Mouse (Mus musculus) MEL (cell line): ENCODE data around the gene Best3. TPM values are rescaled to one million over a fixed set of nuclear protein-coding genes. Genes with fewer than 3 reads are reported as not detected.

ENCODE experiments used
- DNase-seq: peaks from one replicate; pipeline ENCODE4 v3.0.0; 2011; ENCODE audit warnings: low read depth, low spot score
- H3K27ac ChIP-seq: 2 replicates; pipeline ENCODE4 v1.5.1; 2012; ENCODE audit warnings: low read depth, mild to moderate bottlenecking, control low read depth, low read length, moderate library complexity; ENCODE audit not compliant: control insufficient read depth
- H3K27me3 ChIP-seq, 2 experiments: fragments of 150-350 bp in 1 of 2; sonication (generic) in 1 of 2; 2 replicates each; pipeline ENCODE4 v1.6.1; 2012; ENCODE audit warnings: low read length in 2 of 2, mild to moderate bottlenecking in 2 of 2, improper control_type of control experiment in 1 of 2, moderate library complexity in 1 of 2; ENCODE audit not compliant: insufficient read depth in 2 of 2, control insufficient read depth in 1 of 2
- H3K36me3 ChIP-seq, 2 experiments: 2 replicates each; pipeline ENCODE4 v1.6.1; 2012 to 2014; ENCODE audit warnings: low read length in 2 of 2, improper control_type of control experiment in 1 of 2, inconsistent platforms in 1 of 2, mild to moderate bottlenecking in 1 of 2; ENCODE audit not compliant: insufficient read depth in 2 of 2, control insufficient read depth in 1 of 2
- H3K4me1 ChIP-seq, 2 experiments: fragments of 150-350 bp in 1 of 2; sonication (generic) in 1 of 2; 2 replicates each; pipeline ENCODE4 v1.6.1; 2012; ENCODE audit warnings: low read length in 2 of 2, improper control_type of control experiment in 1 of 2, mild to moderate bottlenecking in 1 of 2; ENCODE audit not compliant: insufficient read depth in 2 of 2, control insufficient read depth in 1 of 2
- H3K4me3 ChIP-seq, 2 experiments: fragments of 150-350 bp in 1 of 2; sonication (generic) in 1 of 2; 2 replicates each; pipeline ENCODE4 v1.5.1; 2012; ENCODE audit warnings: low read depth in 2 of 2, low read length in 2 of 2, mild to moderate bottlenecking in 2 of 2, moderate library complexity in 2 of 2, control low read depth in 1 of 2, improper control_type of control experiment in 1 of 2; ENCODE audit not compliant: control insufficient read depth in 1 of 2, insufficient read depth in 1 of 2
- H3K79me2 ChIP-seq: 2 replicates; pipeline ENCODE4 v1.6.1; 2012; ENCODE audit warnings: mild to moderate bottlenecking, low read length, moderate library complexity; ENCODE audit not compliant: control insufficient read depth, poor library complexity, insufficient read depth
- H3K9ac ChIP-seq: 2 replicates; pipeline ENCODE4 v1.6.1; 2012; ENCODE audit warnings: low read depth, mild to moderate bottlenecking, control low read depth, low read length, moderate library complexity; ENCODE audit not compliant: control insufficient read depth, poor library complexity, severe bottlenecking
- H3K9me3 ChIP-seq: fragments of 150-350 bp; sonication (generic); replicated peaks from 2 replicates; pipeline ENCODE4 v1.6.1; 2012; ENCODE audit warnings: mild to moderate bottlenecking, low read length, improper control_type of control experiment, moderate library complexity; ENCODE audit not compliant: insufficient read depth
- CHD2 ChIP-seq: IDR thresholded peaks from 2 replicates; pipeline ENCODE4 v1.6.1; 2011; ENCODE audit warnings: low read length, improper control_type of control experiment
- E2F4 ChIP-seq: IDR thresholded peaks from 2 replicates; pipeline ENCODE4 v1.6.1; 2011; ENCODE audit warnings: low read depth, low read length, improper control_type of control experiment, borderline replicate concordance
- EP300 ChIP-seq, 2 experiments: IDR thresholded peaks; 2 replicates each; pipeline ENCODE4 v1.6.1; 2011; ENCODE audit warnings: improper control_type of control experiment in 2 of 2, low read length in 2 of 2, low read depth in 1 of 2, mild to moderate bottlenecking in 1 of 2
- ETS1 ChIP-seq: IDR thresholded peaks from 2 replicates; pipeline ENCODE4 v1.6.1; 2012; ENCODE audit warnings: low read depth, mild to moderate bottlenecking, inconsistent platforms, low read length, improper control_type of control experiment, moderate library complexity
- HCFC1 ChIP-seq: IDR thresholded peaks from 2 replicates; pipeline ENCODE4 v1.6.1; 2012; ENCODE audit warnings: low read depth, mild to moderate bottlenecking, inconsistent platforms, low read length, improper control_type of control experiment, moderate library complexity
- JUND ChIP-seq: IDR thresholded peaks from 2 replicates; pipeline ENCODE4 v1.6.1; 2011; ENCODE audit warnings: low read depth, mild to moderate bottlenecking, improper control_type of control experiment, low read length
- MAFK ChIP-seq: IDR thresholded peaks from 2 replicates; pipeline ENCODE4 v1.6.1; 2011; ENCODE audit warnings: low read depth, mild to moderate bottlenecking, low read length, improper control_type of control experiment, borderline replicate concordance
- MAX ChIP-seq: IDR thresholded peaks from 2 replicates; pipeline ENCODE4 v1.6.1; 2011; ENCODE audit warnings: low read length, improper control_type of control experiment
- MEF2A ChIP-seq: IDR thresholded peaks from 2 replicates; pipeline ENCODE4 v1.6.1; 2014; ENCODE audit warnings: low read depth, mild to moderate bottlenecking, inconsistent platforms, low read length, improper control_type of control experiment; ENCODE audit not compliant: poor library complexity, insufficient replicate concordance, severe bottlenecking; ENCODE audit errors: extremely low read depth
- MXI1 ChIP-seq: IDR thresholded peaks from 2 replicates; pipeline ENCODE4 v1.6.1; 2011; ENCODE audit warnings: mild to moderate bottlenecking, low read depth, low read length, improper control_type of control experiment
- MYB ChIP-seq: IDR thresholded peaks from 2 replicates; pipeline ENCODE4 v1.6.1; 2011; ENCODE audit warnings: mild to moderate bottlenecking, low read depth, low read length, improper control_type of control experiment
- MYC ChIP-seq: IDR thresholded peaks from 2 replicates; pipeline ENCODE4 v1.6.1; 2011; ENCODE audit warnings: low read depth, mild to moderate bottlenecking, low read length, improper control_type of control experiment, moderate library complexity
- NELFE ChIP-seq: IDR thresholded peaks from 2 replicates; pipeline ENCODE4 v1.6.1; 2011; ENCODE audit warnings: low read depth, low read length, improper control_type of control experiment
- POLR2AphosphoS2 ChIP-seq: IDR thresholded peaks from 2 replicates; pipeline ENCODE4 v1.6.1; 2011; ENCODE audit warnings: low read length, improper control_type of control experiment
- RAD21 ChIP-seq: IDR thresholded peaks from 2 replicates; pipeline ENCODE4 v1.6.1; 2011; ENCODE audit warnings: mild to moderate bottlenecking, low read depth, low read length, improper control_type of control experiment
- TBP ChIP-seq: IDR thresholded peaks from 2 replicates; pipeline ENCODE4 v1.8.0; 2011; ENCODE audit warnings: low read depth, low read length, improper control_type of control experiment
- USF1 ChIP-seq: IDR thresholded peaks from 2 replicates; pipeline ENCODE4 v1.6.1; 2014; ENCODE audit warnings: low read depth, mild to moderate bottlenecking, inconsistent platforms, low read length, improper control_type of control experiment, moderate library complexity
- ZKSCAN1 ChIP-seq: IDR thresholded peaks from 2 replicates; pipeline ENCODE4 v1.6.1; 2012; ENCODE audit warnings: low read depth, mild to moderate bottlenecking, inconsistent platforms, low read length, improper control_type of control experiment, moderate library complexity
- ZNF384 ChIP-seq: IDR thresholded peaks from 2 replicates; pipeline ENCODE4 v1.6.1; 2012; ENCODE audit warnings: low read depth, mild to moderate bottlenecking, inconsistent platforms, low read length, improper control_type of control experiment
- polyA plus RNA-seq, 2 experiments: library from polyadenylated mRNA; stranded (reverse) in 1 of 2; unstranded in 1 of 2; fragments of >175 nt in 1 of 2; fragments of >200 nt in 1 of 2; gene quantifications; 2 replicates each; pipeline versions ENCODE4 v1.2.1 to v1.2.4; 2012; ENCODE audit warnings: low replicate concordance in 2 of 2, low read depth in 1 of 2; ENCODE audit not compliant: insufficient read length in 2 of 2, insufficient read depth in 1 of 2, missing spikeins in 1 of 2
- total RNA-seq: library from RNA; depleted of rRNA; stranded (reverse); fragments of 300-350 nt; gene quantifications from 2 replicates; pipeline ENCODE4 v1.2.3, GENCODE M21; 2012

Best3 gene
- total and polyA plus RNA-seq, 3 experiments: not detected

- Histone ChIP-seq H3K9ac (no peak overlapping the region), H3K36me3 (no peaks in the 10 kb centered on the region), H3K27me3 (no peaks in the 10 kb centered on the region), H3K79me2 (no peaks in the 10 kb centered on the region), H3K4me1 (no peaks in the 10 kb centered on the region), H3K4me3 (no peak overlapping the region), H3K9me3 (no peaks in the 10 kb centered on the region), H3K27ac (no peak overlapping the region)
- DNase-seq: no peak
- TF ChIP-seq EP300 (IDR thresholded peaks at IDR 0.05; ENCODE audit: low read depth in 1 of 2, low read length in 2 of 2) (no peak), HCFC1 (no peak), MEF2A (no peak), E2F4 (no peak), ZNF384 (no peak), ZKSCAN1 (no peak), TBP (no peak), JUND (no peak), NELFE (no peak), MYB (no peak)
Observed at GRCm38 (mm10) chr10:117018281-117018840, 32.2 kb downstream of the Best3 start.

- Histone ChIP-seq H3K9ac (no peak overlapping the region), H3K9me3 (no peaks in the 10 kb centered on the region), H3K4me3 (no peak overlapping the region), H3K79me2 (no peaks in the 10 kb centered on the region), H3K36me3 (no peaks in the 10 kb centered on the region), H3K4me1 (no peaks in the 10 kb centered on the region), H3K27me3 (no peaks in the 10 kb centered on the region)
- TF ChIP-seq HCFC1 (no peak), MYC (no peak), MAFK (no peak), CHD2 (no peak), E2F4 (no peak), POLR2AphosphoS2 (no peak), MXI1 (no peak), RAD21 (no peak), USF1 (no peak), ETS1 (no peak), ZKSCAN1 (no peak), MAX (no peak)
- TF ChIP-seq, all 39 proteins: peak for 0
- no peak overlapping the region for H3K27ac ChIP-seq
- no peak for DNase-seq
Observed at GRCm38 (mm10) chr10:117021020-117021754, 35.1 kb downstream of the Best3 start.
